Mouse (Mus musculus) E14TG2a.4 (cell line): ENCODE results near the gene Hs3st4.
A peak's percentile ranks its signal among the peaks of the same experiment; 100 is the strongest.

Experiments
- H3K27me3 ChIP-seq: 2 replicates; pipeline ENCODE4 v1.6.1; 2014; ENCODE audit warnings: low read length, control low read depth; ENCODE audit not compliant: insufficient read depth
- H3K36me3 ChIP-seq: 2 replicates; pipeline ENCODE4 v1.6.1; 2014; ENCODE audit warnings: low read length, control low read depth; ENCODE audit not compliant: insufficient read depth
- H3K4me1 ChIP-seq: replicated peaks from 2 replicates; pipeline ENCODE4 v1.6.1; 2014; ENCODE audit warnings: low read depth, low read length, control low read depth
- H3K4me3 ChIP-seq: replicated peaks from 2 replicates; pipeline ENCODE4 v1.5.1; 2014; ENCODE audit warnings: mild to moderate bottlenecking, low read length
- H3K9me3 ChIP-seq: 2 replicates; pipeline ENCODE4 v1.6.1; 2014; ENCODE audit warnings: low read length, control low read depth
- CTCF ChIP-seq: conservative IDR thresholded peaks from 2 replicates; pipeline ENCODE4 v1.5.1; 2014; ENCODE audit warnings: low read length
- NANOG ChIP-seq: IDR thresholded peaks from 2 replicates; pipeline ENCODE4 v1.6.1; 2014; ENCODE audit warnings: borderline replicate concordance, low read length, mixed read lengths
- POU5F1 ChIP-seq: IDR thresholded peaks from 2 replicates; pipeline ENCODE4 v1.6.1; 2014; ENCODE audit warnings: low read length, borderline replicate concordance

Hs3st4 gene

GRCm38 (mm10) chr7:124220556-124220955, 237.9 kb downstream of the Hs3st4 start:
- H3K4me3 ChIP-seq: no peak overlapping the region
- TF ChIP-seq CTCF (no peak), POU5F1 (no peak), NANOG (no peak)
- no peaks in the 10 kb centered on the region for H3K4me1 ChIP-seq
- no peaks in the 10 kb centered on the region for H3K27me3 ChIP-seq
- no peaks in the 10 kb centered on the region for H3K36me3 ChIP-seq
- no peaks in the 10 kb centered on the region for H3K9me3 ChIP-seq

- H3K9me3 ChIP-seq: no peaks in the 10 kb centered on the region
- no peak overlapping the region for H3K4me3 ChIP-seq
- H3K36me3 ChIP-seq: no peaks in the 10 kb centered on the region
- no peak for TF ChIP-seq CTCF
- TF ChIP-seq POU5F1: no peak
- TF ChIP-seq NANOG: no peak
- no peaks in the 10 kb centered on the region for H3K27me3 ChIP-seq
- H3K4me1 ChIP-seq: no peaks in the 10 kb centered on the region
These were observed 255.4 kb downstream of the Hs3st4 start for GRCm38 (mm10) chr7:124237896-124238670.

- H3K4me1 ChIP-seq: no peaks in the 10 kb centered on the region
- no peaks in the 10 kb centered on the region for H3K9me3 ChIP-seq
- no peak overlapping the region for H3K4me3 ChIP-seq
- no peaks in the 10 kb centered on the region for H3K27me3 ChIP-seq
- no peaks in the 10 kb centered on the region for H3K36me3 ChIP-seq
- TF ChIP-seq CTCF: no peak
- no peak for TF ChIP-seq NANOG
- no peak for TF ChIP-seq POU5F1
These were observed 257.4 kb downstream of the Hs3st4 start for GRCm38 (mm10) chr7:124239903-124240647.

- H3K9me3 ChIP-seq: no peaks in the 10 kb centered on the region
- H3K27me3 ChIP-seq: no peaks in the 10 kb centered on the region
- TF ChIP-seq NANOG: no peak
- TF ChIP-seq CTCF: no peak
- no peak for TF ChIP-seq POU5F1
- H3K4me3 ChIP-seq: no peak overlapping the region
- no peaks in the 10 kb centered on the region for H3K4me1 ChIP-seq
- H3K36me3 ChIP-seq: no peaks in the 10 kb centered on the region
These were observed 267.2 kb downstream of the Hs3st4 start for GRCm38 (mm10) chr7:124249838-124250237.

- no peaks in the 10 kb centered on the region for H3K4me1 ChIP-seq
- no peaks in the 10 kb centered on the region for H3K27me3 ChIP-seq
- no peaks in the 10 kb centered on the region for H3K9me3 ChIP-seq
- H3K36me3 ChIP-seq: no peaks in the 10 kb centered on the region
- TF ChIP-seq POU5F1: no peak
- TF ChIP-seq NANOG: no peak
- TF ChIP-seq CTCF: no peak
- H3K4me3 ChIP-seq: no peak overlapping the region
These were observed 267.9 kb downstream of the Hs3st4 start for GRCm38 (mm10) chr7:124250566-124250965.

- H3K9me3 ChIP-seq: no peaks in the 10 kb centered on the region
- H3K36me3 ChIP-seq: no peaks in the 10 kb centered on the region
- no peaks in the 10 kb centered on the region for H3K27me3 ChIP-seq
- TF ChIP-seq NANOG: no peak
- no peaks in the 10 kb centered on the region for H3K4me1 ChIP-seq
- H3K4me3 ChIP-seq: no peak overlapping the region
These were observed 275.8 kb downstream of the Hs3st4 start for GRCm38 (mm10) chr7:124258419-124258818.

- Histone ChIP-seq H3K9me3 (no peaks in the 10 kb centered on the region), H3K36me3 (no peaks in the 10 kb centered on the region), H3K27me3 (no peaks in the 10 kb centered on the region), H3K4me3 (no peak overlapping the region), H3K4me1 (0 out of 2 replicates have a peak, but pooled peaks cover 4% of the 10 kb centered on the region)
- TF ChIP-seq POU5F1 (no peak), CTCF (no peak), NANOG (no peak)
These were observed 288.1 kb downstream of the Hs3st4 start for GRCm38 (mm10) chr7:124270734-124271133.

- H3K36me3 ChIP-seq: no peaks in the 10 kb centered on the region
- no peaks in the 10 kb centered on the region for H3K4me1 ChIP-seq
- no peaks in the 10 kb centered on the region for H3K9me3 ChIP-seq
- no peaks in the 10 kb centered on the region for H3K27me3 ChIP-seq
- TF ChIP-seq POU5F1: no peak
- no peak for TF ChIP-seq CTCF
- peak; percentile 55; the same call in 1 of the 2 replicates for TF ChIP-seq NANOG
- no peak overlapping the region for H3K4me3 ChIP-seq
These were observed 307.2 kb downstream of the Hs3st4 start for GRCm38 (mm10) chr7:124289873-124290272.
